Mouse (Mus musculus): ENCODE measurements at regions not wholly inside any gene's neighbourhood (a gene's known extent, or its start where the extent isn't known, plus 50 kb on each side); places are given as distances from the start of the nearest gene placed in this dataset.

- DNase-seq (ENCODE audit: low spot score), result no peak
- Histone ChIP-seq H3K9me3 (no peaks in the 10 kb centered on the region), H3K36me3 (replicated peaks) (no peaks in the 10 kb centered on the region), H3K27ac (replicated peaks) (no peak overlapping the region), H3K4me1 (peaks cover 19% of the 10 kb centered on the region), H3K27me3 (replicated peaks; ENCODE audit: low read depth, poor library complexity, severe bottlenecking) (0 out of 2 replicates have a peak, but pooled peaks cover 4% of the 10 kb centered on the region), H3K4me3 (no peak overlapping the region)
- 86% methylated on average over 6 of the region's 6 CpGs for whole genome bisulfite sequencing
Observed at GRCm38 (mm10) chr13:52009766-52010165, 163.3 kb downstream of the Gadd45g start.

GRCm38 (mm10) chr13:52011001-52011400 is 164.5 kb downstream of the Gadd45g start:
- Histone ChIP-seq H3K27ac (replicated peaks) (no peak overlapping the region), H3K9me3 (no peaks in the 10 kb centered on the region), H3K4me3 (no peak overlapping the region), H3K4me1 (peaks cover 30% of the 10 kb centered on the region), H3K27me3 (replicated peaks; ENCODE audit: low read depth, poor library complexity, severe bottlenecking) (0 out of 2 replicates have a peak, but pooled peaks cover 4% of the 10 kb centered on the region), H3K36me3 (replicated peaks) (no peaks in the 10 kb centered on the region)
- 77% methylated on average over 3 of the region's 3 CpGs for WGBS
- DNase-seq (ENCODE audit: low spot score), result no peak

- WGBS, result 57% methylated on average over 1 of the region's 1 CpGs
- Histone ChIP-seq H3K27me3 (replicated peaks; ENCODE audit: low read depth, poor library complexity, severe bottlenecking) (0 out of 2 replicates have a peak, but pooled peaks cover 11% of the 10 kb centered on the region), H3K27ac (replicated peaks) (no peak overlapping the region), H3K4me3 (no peak overlapping the region), H3K9me3 (no peaks in the 10 kb centered on the region), H3K36me3 (replicated peaks) (no peaks in the 10 kb centered on the region), H3K4me1 (peaks cover 44% of the 10 kb centered on the region)
- DNase-seq (ENCODE audit: low spot score), result no peak
Observed at GRCm38 (mm10) chr13:52013182-52013581, 166.7 kb downstream of the Gadd45g start.

- H3K9me3 ChIP-seq, result no peaks in the 10 kb centered on the region
- 56% methylated on average over 2 of the region's 2 CpGs for WGBS
- peak overlapping the region; percentile 37 for H3K27ac ChIP-seq (replicated peaks)
- H3K27me3 ChIP-seq (replicated peaks; ENCODE audit: low read depth, poor library complexity, severe bottlenecking), result 0 out of 2 replicates have a peak, but pooled peaks cover 11% of the 10 kb centered on the region
- no peak overlapping the region for H3K4me3 ChIP-seq
- DNase-seq (ENCODE audit: low spot score), result no peak
- no peaks in the 10 kb centered on the region for H3K36me3 ChIP-seq (replicated peaks)
- H3K4me1 ChIP-seq, result peaks cover 44% of the 10 kb centered on the region
Observed at GRCm38 (mm10) chr13:52013757-52014156, 167.3 kb downstream of the Gadd45g start.

- Histone ChIP-seq H3K4me3 (no peak overlapping the region), H3K27me3 (replicated peaks; ENCODE audit: low read depth, poor library complexity, severe bottlenecking) (0 out of 2 replicates have a peak, but pooled peaks cover 11% of the 10 kb centered on the region), H3K36me3 (replicated peaks) (no peaks in the 10 kb centered on the region), H3K4me1 (peaks cover 44% of the 10 kb centered on the region), H3K27ac (replicated peaks) (peak overlapping the region; percentile 78), H3K9me3 (no peaks in the 10 kb centered on the region)
- no peak for DNase-seq (ENCODE audit: low spot score)
- WGBS, result 68% methylated on average over 7 of the region's 7 CpGs
Observed at GRCm38 (mm10) chr13:52014566-52014965, 168.1 kb downstream of the Gadd45g start.

- Histone ChIP-seq H3K27ac (replicated peaks) (peak overlapping the region; percentile 78), H3K36me3 (replicated peaks) (no peaks in the 10 kb centered on the region), H3K27me3 (replicated peaks; ENCODE audit: low read depth, poor library complexity, severe bottlenecking) (0 out of 2 replicates have a peak, but pooled peaks cover 11% of the 10 kb centered on the region), H3K9me3 (no peaks in the 10 kb centered on the region), H3K4me3 (no peak overlapping the region), H3K4me1 (peaks cover 48% of the 10 kb centered on the region)
- WGBS, result 7% methylated on average over 4 of the region's 4 CpGs
- peak; percentile 45 for DNase-seq (ENCODE audit: low spot score)
Observed at GRCm38 (mm10) chr13:52015066-52015465, 168.6 kb downstream of the Gadd45g start.

- H3K4me3 ChIP-seq, result no peak overlapping the region
Observed at GRCm38 (mm10) chr13:52015496-52015895, 169.0 kb downstream of the Gadd45g start.

GRCm38 (mm10) chr13:52017598-52018190 is 171.2 kb downstream of the Gadd45g start:
- Histone ChIP-seq H3K4me1 (peaks cover 72% of the 10 kb centered on the region), H3K36me3 (replicated peaks) (no peaks in the 10 kb centered on the region), H3K27ac (replicated peaks) (peak overlapping the region; percentile 24; the same call in 1 of the 2 replicates), H3K9me3 (no peaks in the 10 kb centered on the region), H3K27me3 (replicated peaks; ENCODE audit: low read depth, poor library complexity, severe bottlenecking) (0 out of 2 replicates have a peak, but pooled peaks cover 11% of the 10 kb centered on the region), H3K4me3 (no peak overlapping the region)
- no peak for DNase-seq (ENCODE audit: low spot score)
- WGBS, result 90% methylated on average over 11 of the region's 11 CpGs

More at GRCm38 (mm10) chr13:52015496-52015895, 169.0 kb downstream of the Gadd45g start:
- Histone ChIP-seq H3K36me3 (replicated peaks) (no peaks in the 10 kb centered on the region), H3K9me3 (no peaks in the 10 kb centered on the region), H3K4me1 (peaks cover 51% of the 10 kb centered on the region), H3K27ac (replicated peaks) (peak overlapping the region; percentile 78), H3K27me3 (replicated peaks; ENCODE audit: low read depth, poor library complexity, severe bottlenecking) (0 out of 2 replicates have a peak, but pooled peaks cover 11% of the 10 kb centered on the region)
- 8% methylated on average over 5 of the region's 5 CpGs for WGBS
- DNase-seq (ENCODE audit: low spot score), result peak; percentile 82

GRCm38 (mm10) chr13:52019647-52020046 is 173.2 kb downstream of the Gadd45g start:
- WGBS, result 87% methylated on average over 8 of the region's 8 CpGs
- H3K27me3 ChIP-seq (replicated peaks; ENCODE audit: low read depth, poor library complexity, severe bottlenecking), result 0 out of 2 replicates have a peak, but pooled peaks cover 8% of the 10 kb centered on the region
- peak overlapping the region; percentile 49; the same call in 1 of the 2 replicates for H3K27ac ChIP-seq (replicated peaks)
- no peak overlapping the region for H3K4me3 ChIP-seq
- H3K9me3 ChIP-seq, result no peaks in the 10 kb centered on the region
- H3K36me3 ChIP-seq (replicated peaks), result no peaks in the 10 kb centered on the region
- H3K4me1 ChIP-seq, result peaks cover 67% of the 10 kb centered on the region
- no peak for DNase-seq (ENCODE audit: low spot score)

- H3K4me3 ChIP-seq, result no peak overlapping the region
- peak; percentile 64 for DNase-seq (ENCODE audit: low spot score)
- peak overlapping the region; percentile 49 for H3K27ac ChIP-seq (replicated peaks)
- H3K4me1 ChIP-seq, result peaks cover 65% of the 10 kb centered on the region
- 0 out of 2 replicates have a peak, but pooled peaks cover 8% of the 10 kb centered on the region for H3K27me3 ChIP-seq (replicated peaks; ENCODE audit: low read depth, poor library complexity, severe bottlenecking)
- H3K9me3 ChIP-seq, result no peaks in the 10 kb centered on the region
- H3K36me3 ChIP-seq (replicated peaks), result no peaks in the 10 kb centered on the region
- WGBS, result 27% methylated on average over 11 of the region's 11 CpGs
Observed at GRCm38 (mm10) chr13:52021150-52021549, 174.7 kb downstream of the Gadd45g start.

GRCm38 (mm10) chr13:52021828-52022227 is 175.3 kb downstream of the Gadd45g start:
- H3K9me3 ChIP-seq, result no peaks in the 10 kb centered on the region

GRCm38 (mm10) chr13:52022529-52022928 is 176.1 kb downstream of the Gadd45g start:
- no peak for DNase-seq (ENCODE audit: low spot score)
- Histone ChIP-seq H3K4me1 (peaks cover 59% of the 10 kb centered on the region), H3K36me3 (replicated peaks) (no peaks in the 10 kb centered on the region), H3K27ac (replicated peaks) (no peak overlapping the region), H3K4me3 (no peak overlapping the region), H3K27me3 (replicated peaks; ENCODE audit: low read depth, poor library complexity, severe bottlenecking) (no peaks in the 10 kb centered on the region), H3K9me3 (no peaks in the 10 kb centered on the region)
- 86% methylated on average over 4 of the region's 4 CpGs for WGBS

More at GRCm38 (mm10) chr13:52021828-52022227, 175.3 kb downstream of the Gadd45g start:
- H3K36me3 ChIP-seq (replicated peaks), result no peaks in the 10 kb centered on the region
- 0 out of 2 replicates have a peak, but pooled peaks cover 5% of the 10 kb centered on the region for H3K27me3 ChIP-seq (replicated peaks; ENCODE audit: low read depth, poor library complexity, severe bottlenecking)
- WGBS, result 52% methylated on average over 6 of the region's 6 CpGs
- peak overlapping the region; percentile 49 for H3K27ac ChIP-seq (replicated peaks)
- no peak overlapping the region for H3K4me3 ChIP-seq
- H3K4me1 ChIP-seq, result peaks cover 59% of the 10 kb centered on the region
- peak; percentile 25 for DNase-seq (ENCODE audit: low spot score)

GRCm38 (mm10) chr13:52024349-52024748 is 177.9 kb downstream of the Gadd45g start:
- Histone ChIP-seq H3K4me3 (no peak overlapping the region), H3K9me3 (no peaks in the 10 kb centered on the region), H3K4me1 (peaks cover 58% of the 10 kb centered on the region), H3K36me3 (replicated peaks) (no peaks in the 10 kb centered on the region), H3K27ac (replicated peaks) (peak overlapping the region; percentile 36; the same call in 1 of the 2 replicates), H3K27me3 (replicated peaks; ENCODE audit: low read depth, poor library complexity, severe bottlenecking) (no peaks in the 10 kb centered on the region)
- WGBS, result 66% methylated on average over 2 of the region's 2 CpGs
- DNase-seq (ENCODE audit: low spot score), result no peak
